Mouse (Mus musculus) liver, adult 2 months (tissue): ENCODE measurements around the gene Lgr6.

Experiments used
- CTCF ChIP-seq: fragments of 200-500 bp; IDR thresholded peaks from 2 replicates; pipeline ENCODE4 v1.5.1; 2011; ENCODE audit warnings: low read depth, low read length, control low read depth
- POLR2A ChIP-seq: fragments of 200-500 bp; IDR thresholded peaks from 2 replicates; pipeline ENCODE4 v1.6.1; 2011; ENCODE audit warnings: low read length, control low read depth; ENCODE audit not compliant: insufficient read depth; ENCODE audit errors: extremely low read depth

DNA sequence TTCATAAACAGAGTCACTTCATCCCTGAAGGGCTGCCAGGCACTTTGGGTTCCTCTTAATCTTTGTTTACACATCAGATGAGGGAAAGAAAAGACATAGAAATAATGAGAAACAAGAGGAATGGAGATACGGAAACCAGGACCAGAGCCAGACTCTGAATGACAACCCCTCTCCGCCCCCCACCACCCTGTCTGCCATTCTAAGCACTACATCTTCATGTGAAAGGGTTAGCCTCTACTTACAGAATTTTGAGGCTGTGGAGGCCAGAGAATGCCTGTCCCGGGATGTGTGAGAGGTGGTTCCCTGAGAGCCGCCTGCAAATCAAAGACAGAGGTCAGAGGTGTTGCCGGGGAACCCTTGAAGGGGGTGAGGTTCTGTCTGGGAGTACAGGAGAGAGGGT is 32.4 kb downstream of the Lgr6 start:
- TF ChIP-seq POLR2A (no peak), CTCF (no peak)
